Mouse (Mus musculus) ES-E14 (cell line): ENCODE measurements around the gene Foxs1. TPM values are rescaled to one million over a fixed set of nuclear protein-coding genes. Genes with fewer than 3 reads are reported as not detected.

Source experiments
- DNase-seq: peaks from one replicate; pipeline ENCODE4 v3.0.0-alpha.2; 2013; ENCODE audit warnings: low read depth, low spot score
- H3K27ac ChIP-seq: 2 replicates; pipeline ENCODE4 v1.5.1; 2012; ENCODE audit warnings: low read depth, mild to moderate bottlenecking, low read length, moderate library complexity, mixed read lengths; ENCODE audit not compliant: poor library complexity, insufficient read depth, severe bottlenecking
- H3K36me3 ChIP-seq: 2 replicates; pipeline ENCODE4 v1.6.1; 2012; ENCODE audit warnings: mild to moderate bottlenecking, low read length, moderate library complexity, mixed read lengths; ENCODE audit not compliant: control insufficient read depth, poor library complexity, insufficient read depth, severe bottlenecking
- H3K4me1 ChIP-seq, 2 experiments: fragments of 150-350 bp in 1 of 2; sonication (generic) in 1 of 2; 2 replicates each; pipeline ENCODE4 v1.6.1; 2012; ENCODE audit warnings: low read length in 2 of 2, mild to moderate bottlenecking in 1 of 2, mixed read lengths in 1 of 2; ENCODE audit not compliant: control insufficient read depth in 2 of 2, insufficient read depth in 2 of 2, poor library complexity in 1 of 2
- H3K4me3 ChIP-seq, 2 experiments: fragments of 150-350 bp in 1 of 2; sonication (generic) in 1 of 2; 2 replicates each; pipeline ENCODE4 v1.5.1; 2012; ENCODE audit warnings: low read length in 2 of 2, low read depth in 1 of 2, mild to moderate bottlenecking in 1 of 2, mixed read lengths in 1 of 2; ENCODE audit not compliant: insufficient read depth in 1 of 2, poor library complexity in 1 of 2, severe bottlenecking in 1 of 2
- H3K9ac ChIP-seq: 2 replicates; pipeline ENCODE4 v1.6.1; 2012; ENCODE audit warnings: low read depth, mild to moderate bottlenecking, low read length, mixed read lengths; ENCODE audit not compliant: poor library complexity, insufficient read depth, severe bottlenecking
- H3K9me3 ChIP-seq: fragments of 150-350 bp; sonication (generic); 2 replicates; pipeline ENCODE4 v1.6.1; 2012; ENCODE audit warnings: low read depth, mild to moderate bottlenecking, low read length; ENCODE audit not compliant: control insufficient read depth, insufficient read depth
- CHD2 ChIP-seq: IDR thresholded peaks from 2 replicates; pipeline ENCODE4 v1.6.1; 2014; ENCODE audit warnings: mild to moderate bottlenecking, low read depth, low read length, inconsistent platforms
- HCFC1 ChIP-seq: IDR thresholded peaks from 2 replicates; pipeline ENCODE4 v1.6.1; 2012; ENCODE audit warnings: low read length, inconsistent platforms, borderline replicate concordance; ENCODE audit not compliant: insufficient read depth
- MAFK ChIP-seq: IDR thresholded peaks from 2 replicates; pipeline ENCODE4 v1.6.1; 2014; ENCODE audit warnings: mild to moderate bottlenecking, low read depth, low read length, inconsistent platforms; ENCODE audit not compliant: insufficient read depth
- ZC3H11A ChIP-seq: IDR thresholded peaks from 2 replicates; pipeline ENCODE4 v1.6.1; 2012; ENCODE audit warnings: low read depth, mild to moderate bottlenecking, inconsistent platforms, low read length, borderline replicate concordance
- ZNF384 ChIP-seq: IDR thresholded peaks from 2 replicates; pipeline ENCODE4 v1.6.1; 2012; ENCODE audit warnings: low read depth, low read length, inconsistent platforms
- in situ Hi-C, 2 experiments: fragments of 600-800 bp; cut with MboI; formaldehyde crosslinking; loops; one replicate each; pipeline ENCODE4 v1.15.1; 2025; ENCODE audit warnings: low sequenced_read_pairs in 2 of 2, inconsistent platforms in 1 of 2; ENCODE audit not compliant: unreplicated experiment in 2 of 2
- total RNA-seq: library from RNA; depleted of rRNA; stranded (reverse); fragments of 300-350 nt; gene quantifications from 2 replicates; pipeline ENCODE4 v1.2.3, GENCODE M21; 2012

Foxs1 gene
- total RNA-seq, 1 experiment: 0.36 TPM

DNA sequence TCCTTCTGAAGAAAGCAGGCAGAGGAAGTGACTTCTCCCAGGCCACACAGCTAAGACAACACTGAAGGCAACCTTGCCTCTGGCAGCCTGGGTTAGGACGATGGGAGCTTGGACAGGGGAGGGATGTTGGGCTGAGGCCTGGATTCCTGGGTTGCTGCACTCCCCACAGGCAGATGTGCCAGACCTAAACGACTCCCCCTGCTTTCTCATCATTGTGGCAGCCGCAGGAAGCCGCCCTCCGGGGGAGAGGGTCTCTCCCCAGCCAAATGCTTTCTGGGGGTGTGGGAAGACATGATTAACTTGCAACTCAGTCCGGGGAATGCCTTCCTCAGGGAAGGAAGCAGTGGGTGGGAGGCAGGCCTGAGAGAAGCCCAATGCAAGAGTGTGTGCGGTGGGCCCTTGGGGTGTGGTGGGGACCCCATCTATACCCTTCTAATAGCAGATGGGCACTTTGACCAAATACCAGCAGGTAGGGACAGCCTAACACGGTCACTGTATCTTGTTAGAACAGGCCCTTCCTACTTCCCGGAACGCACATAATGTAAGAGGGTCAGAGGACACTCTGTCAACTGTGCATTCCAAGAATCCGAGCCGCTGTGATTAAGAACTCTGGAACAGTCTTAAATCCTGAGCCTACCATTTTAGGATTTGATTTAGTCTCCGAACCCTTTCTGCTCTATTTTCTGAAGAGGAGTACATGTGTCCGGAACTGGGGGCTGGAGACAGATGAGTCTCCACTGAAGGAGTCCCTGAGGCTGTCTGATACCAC is 4.6 kb downstream of the Foxs1 start:
- no peak for DNase-seq
- TF ChIP-seq ZNF384 (no peak), HCFC1 (no peak), MAFK (no peak), ZC3H11A (no peak), CHD2 (no peak)
- Histone ChIP-seq H3K9ac (no peak overlapping the region), H3K27ac (no peak overlapping the region), H3K36me3 (no peaks in the 10 kb centered on the region), H3K4me1 (peaks cover 0 to 2% of the 10 kb centered on the region in 2 experiments; a peak in 1 of 4 replicates), H3K4me3 (no peak overlapping the region), H3K9me3 (no peaks in the 10 kb centered on the region)
- in situ Hi-C loops: no loop called here

GRCm38 (mm10) chr2:152927371-152927770 is 5.6 kb downstream of the Foxs1 start:
- Histone ChIP-seq H3K9ac (no peak overlapping the region), H3K27ac (no peak overlapping the region), H3K36me3 (no peaks in the 10 kb centered on the region), H3K4me3 (no peak overlapping the region), H3K4me1 (0 out of 4 replicates have a peak, but pooled peaks cover 0 to 2% of the 10 kb centered on the region in 2 experiments), H3K9me3 (no peaks in the 10 kb centered on the region)
- DNase-seq: no peak
- TF ChIP-seq CHD2 (no peak), ZNF384 (no peak), MAFK (no peak), ZC3H11A (no peak), HCFC1 (no peak)
- in situ Hi-C loops: no loop called here

- Histone ChIP-seq H3K4me1 (peaks cover 0 to 4% of the 10 kb centered on the region in 2 experiments; a peak in 1 of 4 replicates), H3K9ac (no peak overlapping the region), H3K27ac (no peak overlapping the region), H3K36me3 (no peaks in the 10 kb centered on the region), H3K4me3 (no peak overlapping the region), H3K9me3 (no peaks in the 10 kb centered on the region)
- in situ Hi-C loops: no loop called here
- no peak for DNase-seq
- TF ChIP-seq MAFK (no peak), ZC3H11A (no peak), ZNF384 (no peak), HCFC1 (no peak), CHD2 (no peak)
Measured at GRCm38 (mm10) chr2:152926896-152927295, 6.1 kb downstream of the Foxs1 start.

DNA sequence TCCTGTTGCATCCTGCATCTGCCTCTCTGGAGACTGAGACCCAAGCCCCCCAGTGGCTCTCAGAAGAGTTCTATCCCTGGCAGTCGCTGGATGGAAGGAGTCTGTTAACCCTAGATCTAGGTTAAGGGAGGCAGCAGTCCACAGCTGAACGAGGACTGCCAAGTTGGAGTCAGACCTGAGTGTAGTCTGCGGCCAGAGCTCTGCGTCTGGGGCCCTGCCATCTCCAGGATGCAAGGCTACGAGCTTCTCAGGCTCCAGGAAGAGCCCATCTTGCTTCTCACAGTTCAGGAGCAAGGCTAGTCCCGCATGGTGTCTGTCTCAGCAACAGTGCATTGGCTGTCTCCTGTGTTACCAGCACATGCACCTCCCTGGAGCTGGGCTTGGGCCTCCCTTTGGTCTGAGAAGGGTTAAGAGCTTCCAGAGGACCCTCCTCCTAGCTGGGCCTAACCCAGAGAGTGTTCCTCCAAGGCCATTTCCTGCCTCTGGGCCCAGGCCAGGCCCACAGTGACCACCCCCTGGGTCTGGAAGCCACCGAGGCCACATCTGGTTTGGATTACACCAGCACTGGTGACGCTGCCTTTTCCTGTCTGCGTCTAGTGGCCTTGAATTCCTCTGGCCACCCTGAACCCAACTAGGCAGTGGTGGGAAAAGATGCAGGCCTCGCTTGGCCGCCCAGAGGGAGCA is 7.7 kb downstream of the Foxs1 start:
- H3K9ac ChIP-seq: no peak overlapping the region
- no peaks in the 10 kb centered on the region for H3K9me3 ChIP-seq
- no peak for TF ChIP-seq ZNF384
- TF ChIP-seq ZC3H11A: no peak
- TF ChIP-seq CHD2: no peak
- no peak for TF ChIP-seq MAFK
- no peak for TF ChIP-seq HCFC1
- in situ Hi-C loops: no loop called here
- no peaks in the 10 kb centered on the region for H3K36me3 ChIP-seq
- no peak overlapping the region for H3K4me3 ChIP-seq
- no peak for DNase-seq
- peaks cover 0 to 4% of the 10 kb centered on the region in 2 experiments; a peak in 1 of 4 replicates for H3K4me1 ChIP-seq
- no peak overlapping the region for H3K27ac ChIP-seq
